Mouse (Mus musculus) heart, embryonic 14.5 days (tissue): ENCODE results near the gene Utp15. TPM values are rescaled to one million over a fixed set of nuclear protein-coding genes. Genes with fewer than 3 reads are reported as not detected.

Experiments used
- ATAC-seq: fragments of 200-750 bp; cut with Nextera tagmentation; 2 replicates; pipeline ENCODE4 v1.8.0; 2017; ENCODE audit warnings: low read depth, moderate TSS enrichment; ENCODE audit not compliant: insufficient number of reproducible peaks, insufficient read depth, low FRiP score
- H3K27ac ChIP-seq, 2 experiments: fragments of 200-500 bp in 1 of 2; fragments of 300-500 bp in 1 of 2; sonication (generic) in 1 of 2; replicated peaks in 1 of 2; 2 replicates each; pipeline ENCODE4 v1.5.1; 2012 to 2014; ENCODE audit warnings: low read depth in 2 of 2, low read length in 2 of 2, control low read depth in 1 of 2, mild to moderate bottlenecking in 1 of 2, mixed read lengths in 1 of 2; ENCODE audit not compliant: control insufficient read depth in 1 of 2, insufficient read depth in 1 of 2
- H3K27me3 ChIP-seq: fragments of 300-500 bp; sonication (generic); 2 replicates; pipeline ENCODE4 v1.6.1; 2014; ENCODE audit warnings: mild to moderate bottlenecking, low read length, control low read depth; ENCODE audit not compliant: control insufficient read depth, insufficient read depth
- H3K36me3 ChIP-seq: fragments of 300-500 bp; sonication (generic); 2 replicates; pipeline ENCODE4 v1.6.1; 2014; ENCODE audit warnings: mild to moderate bottlenecking, control low read depth, low read length, mixed read lengths; ENCODE audit not compliant: control insufficient read depth, insufficient read depth
- H3K4me1 ChIP-seq, 2 experiments: fragments of 200-500 bp in 1 of 2; fragments of 300-500 bp in 1 of 2; sonication (generic) in 1 of 2; 2 replicates each; pipeline ENCODE4 v1.6.1; 2012 to 2014; ENCODE audit warnings: low read length in 2 of 2, control low read depth in 1 of 2, mixed read lengths in 1 of 2; ENCODE audit not compliant: control insufficient read depth in 2 of 2, insufficient read depth in 2 of 2
- H3K4me2 ChIP-seq: fragments of 300-500 bp; sonication (generic); 2 replicates; pipeline ENCODE4 v1.6.1; 2014; ENCODE audit warnings: mild to moderate bottlenecking, low read length
- H3K4me3 ChIP-seq, 2 experiments: fragments of 200-500 bp in 1 of 2; fragments of 300-500 bp in 1 of 2; sonication (generic) in 1 of 2; 2 replicates each; pipeline ENCODE4 v1.5.1; 2012 to 2014; ENCODE audit warnings: low read length in 2 of 2, mild to moderate bottlenecking in 2 of 2, control low read depth in 1 of 2, low read depth in 1 of 2, moderate library complexity in 1 of 2; ENCODE audit not compliant: control insufficient read depth in 1 of 2, insufficient read depth in 1 of 2
- H3K9ac ChIP-seq: fragments of 300-500 bp; sonication (generic); 2 replicates; pipeline ENCODE4 v1.6.1; 2014; ENCODE audit warnings: mild to moderate bottlenecking, low read length
- H3K9me3 ChIP-seq: fragments of 300-500 bp; sonication (generic); 2 replicates; pipeline ENCODE4 v1.6.1; 2016; ENCODE audit warnings: low read length, control low read depth; ENCODE audit not compliant: control insufficient read depth
- WGBS: fragments of 180-500 bp; shearing (Covaris S2); extraction: QIAGEN DNeasy Blood & Tissue Kit; methylation state at CpG from one replicate; pipeline ENCODE4 v1.1.7; 2014; 5-methylcytosine and 5-hydroxymethylcytosine counted together
- polyA plus RNA-seq: library from polyadenylated mRNA; unstranded; fragments of >200 nt; fragmentation: Nextera tagmentation; extraction: Ambion mirVana; gene quantifications from 2 replicates; pipeline ENCODE4 v1.2.1, GENCODE M21; 2014

Gene Utp15
- polyA plus RNA-seq, 1 experiment from 2014 or later = 16.2 TPM

- peak overlapping the region; percentile 44 for H3K4me2 ChIP-seq
- H3K9ac ChIP-seq = peak overlapping the region; percentile 6; the same call in 1 of the 2 replicates
- ATAC-seq = no peak
- H3K4me1 ChIP-seq = peaks cover 9 to 16% of the 10 kb centered on the region in 2 experiments
- H3K27ac ChIP-seq = peak overlapping the region in 1 of 2 experiments; percentile 6; a peak in 1 of 4 replicates
- no peaks in the 10 kb centered on the region for H3K27me3 ChIP-seq
- no peaks in the 10 kb centered on the region for H3K36me3 ChIP-seq
- WGBS = 17% methylated on average over 9 of the region's 9 CpGs
- no peak overlapping the region for H3K4me3 ChIP-seq
- no peaks in the 10 kb centered on the region for H3K9me3 ChIP-seq
Measured at GRCm38 (mm10) chr13:98201436-98201835, 61.4 kb downstream of the Utp15 start.

Other genes with a start within 250 kb of the Utp15 start
- gene Arhgef28, start 56.6 kb downstream of the Utp15 start, polyA plus RNA-seq = 10.8 and 14.2 TPM in 2 replicates
- gene Ankra2, start within 50 bp of the Utp15 start, polyA plus RNA-seq = 19.2 and 24.1 TPM in 2 replicates
- gene Gm21976, start 16.8 kb upstream of the Utp15 start, polyA plus RNA-seq = not detected in 2 replicates
- gene Btf3, start 54.0 kb upstream of the Utp15 start, polyA plus RNA-seq = 400 and 431 TPM in 2 replicates
- not detected in 2 replicates for gene Foxd1, start 91.2 kb upstream of the Utp15 start, polyA plus RNA-seq
- 0.81 and 1.2 TPM in 2 replicates for gene Gm10320, start 229.0 kb upstream of the Utp15 start, polyA plus RNA-seq